Mouse (Mus musculus) erythroid progenitor cell, adult 5-6 weeks (primary cell): ENCODE measurements around the gene Idh3a. TPM values are rescaled to one million over a fixed set of nuclear protein-coding genes. Genes with fewer than 3 reads are reported as not detected.

ENCODE experiments used
- ATAC-seq: replicated peaks from 2 replicates; pipeline ENCODE4 v1.8.0; 2016; ENCODE audit warnings: moderate number of reproducible peaks, mild to moderate bottlenecking, moderate TSS enrichment, inconsistent platforms; ENCODE audit not compliant: poor library complexity, low FRiP score, severe bottlenecking
- total RNA-seq, 2 experiments: library from RNA; stranded (forward) in 1 of 2; stranded (reverse) in 1 of 2; fragments of 150-400 nt in 1 of 2; fragments of 186-747, 209-891 nt in 1 of 2; gene quantifications; 2 replicates each; pipeline versions ENCODE4 v1.2.3 to v1.2.4; 2015 to 2017; ENCODE audit warnings: low replicate concordance in 2 of 2

The Idh3a gene
- total RNA-seq, 2 experiments from 2014 or later = 19.7 to 26.8 TPM

DNA sequence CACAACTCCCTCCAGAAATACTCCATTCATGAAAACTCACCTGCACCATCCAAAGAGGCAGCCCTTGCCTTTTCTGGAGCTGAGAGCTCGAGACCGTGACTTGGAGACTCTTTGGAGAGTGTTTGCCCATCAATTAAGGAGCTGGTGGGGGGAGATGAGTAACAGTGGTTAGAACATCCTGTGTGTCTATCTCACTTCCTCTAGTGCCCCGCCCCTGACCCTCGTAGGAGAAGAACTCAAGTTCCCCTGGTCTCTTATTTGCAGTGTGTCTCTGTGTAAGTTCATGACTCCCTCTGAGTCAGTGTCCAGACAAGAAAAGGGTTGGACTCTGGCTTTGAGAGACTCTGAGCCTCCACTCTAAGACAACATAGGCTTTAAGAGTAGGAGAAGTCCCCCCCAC is 56.4 kb downstream of the Idh3a start:
- ATAC-seq = no peak

DNA sequence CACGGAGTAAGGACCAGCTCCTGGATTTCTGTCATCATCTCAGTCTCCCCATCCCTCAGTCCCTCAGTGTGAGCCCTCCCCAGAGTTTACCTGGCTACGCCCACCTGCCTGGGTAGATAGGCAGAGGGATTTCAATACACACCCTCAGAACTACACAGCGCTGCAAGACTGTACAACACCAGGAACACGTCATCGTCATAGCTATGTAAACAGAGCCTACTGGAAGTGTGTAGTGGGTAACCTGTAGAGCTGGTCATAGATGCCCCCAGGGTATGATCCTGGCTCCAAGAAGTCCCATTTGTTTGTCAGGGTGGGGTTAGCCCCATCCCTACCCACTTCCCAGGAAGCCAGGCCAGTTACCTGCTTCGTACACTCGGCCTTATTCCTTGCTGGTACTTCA is 57.0 kb downstream of the Idh3a start:
- ATAC-seq = no peak

DNA sequence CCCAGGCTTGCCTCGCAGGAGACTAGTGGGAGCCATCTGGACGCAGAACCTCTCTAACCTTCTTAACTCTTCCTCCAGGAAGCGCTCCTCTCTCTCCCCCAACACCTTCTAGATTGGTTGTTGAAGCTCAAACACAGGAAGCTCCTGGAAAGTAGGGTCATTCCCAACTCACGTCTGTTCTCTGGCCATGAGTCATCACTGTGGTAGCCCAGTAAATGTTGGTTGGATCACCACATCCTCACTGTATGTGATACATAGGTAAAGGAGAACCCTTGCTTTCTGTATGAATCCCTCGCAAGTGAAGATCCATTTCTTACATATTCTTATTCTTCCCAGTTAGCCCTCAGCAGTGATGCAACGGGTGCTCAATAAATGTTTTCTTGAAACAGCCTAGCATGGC is 59.4 kb downstream of the Idh3a start:
- ATAC-seq = no peak

DNA sequence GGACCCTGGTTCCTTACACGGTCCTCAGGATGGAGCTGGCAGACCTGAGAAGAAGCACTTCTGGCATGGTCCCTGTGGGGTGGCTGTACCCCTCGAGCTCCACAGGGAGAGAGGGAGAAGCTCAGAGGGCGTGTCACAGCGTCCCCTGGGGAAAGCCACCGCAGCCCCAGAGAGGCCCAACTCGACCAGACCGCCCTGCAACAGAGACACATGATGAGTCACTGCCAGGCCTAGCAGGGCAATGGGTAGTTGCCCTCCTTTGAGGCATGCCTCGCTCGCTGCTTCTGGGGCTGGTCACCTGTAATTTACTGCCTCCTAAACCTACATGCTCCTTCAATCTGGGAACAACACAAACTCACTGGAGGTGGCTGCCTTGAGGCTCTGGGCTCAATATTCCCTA is 60.1 kb downstream of the Idh3a start:
- no peak for ATAC-seq

DNA sequence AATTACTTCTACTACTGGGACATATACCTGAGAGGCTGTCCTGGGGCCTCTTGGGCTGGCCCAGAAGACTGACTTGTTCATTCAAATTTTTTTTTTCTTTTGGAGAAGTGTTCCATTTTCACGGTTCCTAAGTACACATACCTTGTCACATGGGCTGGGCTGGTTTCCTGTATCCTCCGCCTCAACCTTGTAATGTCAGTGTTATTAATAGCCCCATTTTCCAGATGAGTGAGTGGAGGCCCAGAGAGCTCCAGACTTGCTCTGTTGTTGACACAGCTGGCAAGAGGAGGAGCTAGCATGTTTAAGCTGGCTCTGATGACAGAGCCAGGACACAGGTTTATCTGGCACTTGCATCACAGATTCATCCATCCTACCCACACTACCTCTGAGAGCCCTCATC is 61.3 kb downstream of the Idh3a start:
- ATAC-seq = no peak

DNA sequence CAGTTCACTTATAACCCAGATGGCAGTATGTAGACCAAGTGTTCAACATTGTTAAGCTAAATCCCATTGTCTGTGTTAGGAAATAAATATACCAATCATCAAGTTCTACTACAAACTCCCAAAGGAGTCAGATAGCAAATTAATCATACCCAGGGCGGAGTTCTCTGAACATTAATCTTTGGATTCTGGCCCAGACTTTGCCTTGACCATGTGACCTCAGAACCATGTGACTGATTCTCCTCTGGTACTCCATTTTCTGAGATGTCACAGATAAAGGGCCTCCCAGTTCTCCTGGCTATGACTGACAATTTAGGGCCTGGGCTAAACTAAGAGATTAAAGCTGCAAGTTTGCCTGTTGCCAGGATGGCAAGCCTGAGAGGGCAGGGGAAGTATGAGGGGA is 63.2 kb downstream of the Idh3a start:
- ATAC-seq = no peak

DNA sequence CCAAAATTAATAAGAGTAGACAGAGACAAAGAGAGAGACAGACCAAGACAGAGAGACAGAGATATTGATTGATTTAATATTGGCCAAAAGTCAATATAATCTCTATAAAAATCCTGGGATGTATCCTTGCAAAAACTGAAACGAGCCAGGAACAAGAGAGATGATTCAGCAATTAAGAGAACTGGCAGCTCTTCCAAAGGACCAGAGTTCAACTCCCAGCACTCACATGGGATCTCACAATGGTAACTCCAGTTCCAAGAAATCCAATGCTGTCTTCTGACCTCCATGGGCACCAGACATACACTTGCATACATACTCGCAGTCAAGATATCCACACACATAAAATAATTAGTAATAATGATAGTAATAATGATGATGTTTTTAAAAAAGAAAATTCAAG is 66.6 kb downstream of the Idh3a start:
- no peak for ATAC-seq

Other genes starting within 250 kb of the Idh3a start
- gene Dmxl2, start 84.7 kb upstream of the Idh3a start, total RNA-seq (2015; ENCODE audit: low replicate concordance) = 4.7 and 10.5 TPM in 2 replicates
- 1.7 and 4.2 TPM in 2 replicates for gene Dmxl2, start 84.7 kb upstream of the Idh3a start, total RNA-seq (2017; ENCODE audit: low replicate concordance)
- not detected in 2 replicates for gene Sh2d7, start 47.4 kb upstream of the Idh3a start, total RNA-seq (2015; ENCODE audit: low replicate concordance)
- gene Sh2d7, start 47.4 kb upstream of the Idh3a start, total RNA-seq (2017; ENCODE audit: low replicate concordance) = not detected in 2 replicates
- 3.6 TPM in 1 of 2 replicates, not detected in the other for gene Cib2, start 26.1 kb upstream of the Idh3a start, total RNA-seq (2015; ENCODE audit: low replicate concordance)
- 0.15 and 3.7 TPM in 2 replicates for gene Cib2, start 26.1 kb upstream of the Idh3a start, total RNA-seq (2017; ENCODE audit: low replicate concordance)
- not detected in 2 replicates for gene Acsbg1, start 75.5 kb downstream of the Idh3a start, total RNA-seq (2015; ENCODE audit: low replicate concordance)
- gene Acsbg1, start 75.5 kb downstream of the Idh3a start, total RNA-seq (2017; ENCODE audit: low replicate concordance) = 1.2 TPM in 1 of 2 replicates, not detected in the other
- 52.8 and 59.1 TPM in 2 replicates for gene Dnaja4, start 112.5 kb downstream of the Idh3a start, total RNA-seq (2015; ENCODE audit: low replicate concordance)
- gene Dnaja4, start 112.5 kb downstream of the Idh3a start, total RNA-seq (2017; ENCODE audit: low replicate concordance) = 59.7 and 67.0 TPM in 2 replicates
- gene Wdr61, start 148.2 kb downstream of the Idh3a start, total RNA-seq (2015; ENCODE audit: low replicate concordance) = 28.5 and 44.3 TPM in 2 replicates
- gene Wdr61, start 148.2 kb downstream of the Idh3a start, total RNA-seq (2017; ENCODE audit: low replicate concordance) = 23.5 and 35.9 TPM in 2 replicates
- gene Crabp1, start 178.4 kb downstream of the Idh3a start, total RNA-seq (2015; ENCODE audit: low replicate concordance) = not detected in 2 replicates
- gene Crabp1, start 178.4 kb downstream of the Idh3a start, total RNA-seq (2017; ENCODE audit: low replicate concordance) = not detected in 2 replicates